Mouse (Mus musculus) frontal cortex, adult 2 months (tissue): Measurements from ENCODE around the gene Trim80. TPM values are rescaled to one million over a fixed set of nuclear protein-coding genes. Genes with fewer than 3 reads are reported as not detected.
A peak's percentile ranks its signal among the peaks of the same experiment; 100 is the strongest.
"Not testable (repeated sequence)": the region's sequence is repeated elsewhere in the genome, so short reads cannot be mapped to it uniquely, and the experiment has no call there.

Experiments used
- DNase-seq, 2 experiments: peaks; one replicate each; pipeline ENCODE4 v3.0.0; 2022; ENCODE audit warnings: low spot score in 1 of 2; ENCODE audit errors: extremely low spot score in 1 of 2
- polyA plus RNA-seq: library from polyadenylated mRNA; depleted of rRNA; stranded (reverse); fragments of >200 nt; gene quantifications from 2 replicates; pipeline ENCODE4 v1.2.3, GENCODE M21; 2012

The Trim80 gene
- polyA plus RNA-seq, 1 experiment = 0.06 TPM

DNA sequence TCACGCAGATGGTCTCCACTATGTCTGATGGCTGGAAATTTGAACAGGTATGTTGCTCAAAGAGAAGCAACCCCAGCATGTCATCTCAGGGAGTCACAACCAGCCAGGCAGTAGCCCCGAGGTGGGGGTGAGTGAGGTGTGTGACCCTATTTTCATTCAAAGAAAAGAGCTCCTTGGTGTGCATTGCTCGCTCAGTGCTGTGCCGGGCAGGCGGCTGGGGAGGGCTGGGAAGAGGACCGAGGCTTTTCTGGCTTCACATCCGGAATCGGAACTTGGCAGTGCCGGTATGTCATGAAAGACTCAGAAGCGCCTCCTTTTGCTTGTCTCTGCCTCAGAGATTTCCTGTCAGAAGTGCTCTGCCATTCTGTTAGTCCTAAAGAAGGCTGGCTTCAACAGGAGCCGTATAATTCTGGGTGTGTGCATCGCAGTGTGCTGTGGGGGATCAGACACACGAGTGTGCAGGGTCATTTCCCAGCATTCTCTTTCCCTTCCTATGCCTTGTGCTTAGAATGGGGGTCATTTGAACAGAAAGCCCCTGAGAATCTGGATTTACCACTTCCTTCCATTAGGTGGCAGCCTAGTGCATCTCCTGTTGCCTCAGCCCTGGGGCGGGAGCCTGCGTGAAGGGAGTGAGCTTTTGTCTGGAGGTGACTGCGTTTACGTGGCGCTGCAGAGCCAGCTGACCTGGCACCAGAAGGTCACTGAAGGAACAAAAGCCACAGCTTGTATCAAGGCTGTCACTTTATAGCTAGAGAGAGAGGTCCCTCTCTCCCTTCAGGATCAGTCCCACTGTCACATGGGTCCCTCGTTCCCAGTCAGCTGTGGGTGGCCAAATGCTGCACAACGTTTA, 12.6 kb upstream of the Trim80 start:
- DNase-seq = peak; percentile 70 to 88

DNA sequence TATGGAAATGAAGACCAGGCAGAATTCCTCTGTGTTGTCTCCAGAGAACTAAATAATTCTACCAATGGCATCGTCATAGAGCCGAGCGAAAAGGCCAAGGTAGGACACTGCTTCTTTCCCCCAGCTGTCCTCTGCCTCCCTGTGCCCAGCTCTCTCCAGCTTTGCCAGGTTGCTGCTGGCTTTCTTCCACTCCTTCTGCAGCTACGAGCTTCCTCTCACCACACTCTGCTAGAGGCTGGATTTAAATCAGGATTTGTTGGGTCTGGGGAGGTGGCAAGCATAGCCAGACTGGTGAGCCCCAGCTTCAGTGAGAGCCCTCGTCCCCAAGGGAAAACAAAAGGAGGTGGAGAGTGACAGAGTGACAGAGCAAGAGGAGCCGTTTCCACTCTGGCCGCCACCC, 11.0 kb upstream of the Trim80 start:
- peak in 1 of 2 experiments; percentile 59 for DNase-seq

DNA sequence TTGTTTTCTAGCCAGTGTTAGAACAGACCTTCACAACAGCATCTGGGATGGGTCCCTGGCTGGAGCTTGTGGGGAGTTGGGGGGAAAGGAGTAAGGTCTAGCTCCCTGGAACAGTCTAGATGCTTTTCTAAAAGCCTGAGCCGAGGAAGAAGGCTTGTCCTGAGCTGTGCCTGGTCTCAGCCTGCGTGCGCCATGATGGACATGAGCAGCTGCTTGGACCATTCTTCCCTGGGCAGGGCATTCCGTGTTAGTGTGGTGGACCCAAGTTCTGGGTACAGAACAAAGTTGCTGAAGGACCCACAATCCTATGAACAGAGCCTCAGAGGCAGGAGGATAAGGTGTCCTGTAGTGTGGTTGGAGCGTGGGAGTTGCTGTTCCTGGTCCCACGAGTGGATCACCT, 9.8 kb upstream of the Trim80 start:
- no peak for DNase-seq

- DNase-seq = no peak
These were observed 7.5 kb upstream of the Trim80 start for GRCm38 (mm10) chr11:115432814-115433213.

- no peak for DNase-seq
These were observed 7.0 kb upstream of the Trim80 start for GRCm38 (mm10) chr11:115433342-115433741.

DNA sequence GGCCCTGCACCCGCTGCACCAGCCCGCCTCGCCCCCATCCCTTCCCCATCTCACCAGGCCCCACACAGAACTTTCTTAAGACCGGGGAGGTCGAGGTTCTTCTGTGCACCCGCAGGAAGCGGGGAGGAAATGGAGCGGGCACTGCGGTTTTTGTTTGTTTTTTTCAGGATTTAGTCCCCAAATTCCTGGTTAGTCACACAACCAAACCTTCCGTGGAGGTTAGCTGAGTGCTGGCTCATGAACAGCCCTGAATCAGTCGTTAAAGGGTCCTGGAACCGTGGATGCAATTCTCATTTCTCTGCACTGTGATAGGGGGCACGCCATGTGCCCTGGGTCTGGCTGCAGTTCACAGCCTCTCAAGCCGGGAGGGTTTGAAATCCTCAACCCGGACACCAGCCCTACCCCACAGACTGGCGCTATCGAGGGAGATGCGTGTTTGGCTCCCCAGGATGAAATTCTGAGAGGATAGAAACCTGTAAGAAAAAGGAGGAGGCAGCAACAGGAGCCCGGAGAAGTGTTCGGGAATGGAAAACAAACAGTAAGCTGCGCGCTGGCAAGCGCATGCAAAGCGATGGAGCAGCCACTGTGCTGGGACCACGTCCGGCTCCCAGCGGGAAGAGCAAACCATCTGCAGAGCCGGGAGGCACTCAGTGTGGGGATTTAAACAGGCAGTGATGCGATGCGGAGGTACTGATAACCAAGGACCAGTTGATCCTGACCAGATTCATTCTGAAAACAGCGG, 4.6 kb upstream of the Trim80 start:
- DNase-seq = no peak

DNA sequence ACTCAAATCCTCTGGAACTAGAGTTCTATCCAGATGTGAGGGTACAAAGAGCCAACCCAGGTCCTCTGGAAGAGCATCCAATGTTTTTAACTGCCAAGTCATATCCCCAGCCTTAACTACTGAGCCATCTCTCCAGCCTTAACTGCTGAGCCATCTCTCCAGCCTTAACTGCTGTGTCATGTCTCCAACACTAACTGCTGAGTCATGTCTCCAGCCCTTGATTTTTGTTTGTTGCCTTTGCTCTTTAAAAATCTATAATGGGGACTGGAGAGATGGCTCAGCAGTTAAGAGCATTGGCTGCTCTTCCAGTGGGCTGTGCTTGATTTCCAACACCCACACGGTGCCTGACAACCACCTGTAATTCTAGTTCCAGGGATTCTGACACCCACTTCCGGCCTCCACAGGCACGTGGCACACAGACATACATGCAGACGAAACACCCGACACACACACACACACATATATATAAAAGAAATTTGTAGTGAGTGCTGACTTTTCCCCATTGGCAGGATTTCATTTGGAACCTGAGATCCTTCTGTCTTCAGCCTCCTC, 2.7 kb upstream of the Trim80 start:
- DNase-seq = peak in 1 of 2 experiments; percentile 42

- DNase-seq = no peak
These were observed 1.0 kb upstream of the Trim80 start for GRCm38 (mm10) chr11:115439326-115439725.

- DNase-seq = no peak
These were observed 1.1 kb downstream of the Trim80 start for GRCm38 (mm10) chr11:115441417-115441816.

DNA sequence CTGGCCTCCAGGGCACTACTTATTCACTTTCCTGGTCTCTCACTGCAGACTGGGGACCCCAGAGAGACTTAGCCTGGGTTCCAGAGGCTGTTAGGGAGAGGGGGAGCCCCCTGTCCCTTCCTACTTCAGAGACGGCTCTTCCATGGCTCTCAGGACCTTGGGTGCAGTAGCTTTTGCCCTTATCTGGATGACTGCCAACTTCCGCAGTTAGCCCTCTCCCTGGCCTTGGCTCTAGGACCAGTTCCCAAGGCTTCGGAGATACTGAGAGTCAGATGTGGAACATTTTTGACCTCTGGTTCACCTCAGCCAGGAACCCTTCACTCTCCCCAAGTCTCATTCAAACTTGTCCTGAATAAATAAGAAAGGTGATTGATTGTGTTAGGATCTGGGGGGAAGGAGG, 6.6 kb downstream of the Trim80 start:
- no peak for DNase-seq

GRCm38 (mm10) chr11:115447321-115447885, 7.1 kb downstream of the Trim80 start:
- DNase-seq = no peak

DNA sequence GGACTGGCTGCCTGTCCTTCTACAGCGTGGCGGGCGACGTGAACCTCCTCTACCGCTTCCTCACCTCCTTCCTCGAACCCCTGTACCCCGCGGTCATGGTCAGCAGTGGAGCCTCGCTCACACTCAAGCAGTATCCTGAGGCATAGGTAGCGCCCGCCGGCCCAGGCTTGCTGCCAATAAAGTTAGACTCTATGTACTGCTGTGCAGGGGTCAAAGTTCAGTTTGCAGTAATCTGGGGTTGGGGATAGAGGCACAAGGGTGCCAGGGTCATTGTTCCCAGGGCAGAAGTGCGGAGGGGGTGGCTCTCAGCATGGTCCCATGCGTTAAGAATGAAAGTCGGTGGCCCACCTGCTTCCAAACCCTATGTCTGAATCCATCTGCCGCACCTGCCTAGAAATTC, 7.7 kb downstream of the Trim80 start:
- DNase-seq = no peak

GRCm38 (mm10) chr11:115448998-115449397, 8.7 kb downstream of the Trim80 start:
- DNase-seq = no peak

DNA sequence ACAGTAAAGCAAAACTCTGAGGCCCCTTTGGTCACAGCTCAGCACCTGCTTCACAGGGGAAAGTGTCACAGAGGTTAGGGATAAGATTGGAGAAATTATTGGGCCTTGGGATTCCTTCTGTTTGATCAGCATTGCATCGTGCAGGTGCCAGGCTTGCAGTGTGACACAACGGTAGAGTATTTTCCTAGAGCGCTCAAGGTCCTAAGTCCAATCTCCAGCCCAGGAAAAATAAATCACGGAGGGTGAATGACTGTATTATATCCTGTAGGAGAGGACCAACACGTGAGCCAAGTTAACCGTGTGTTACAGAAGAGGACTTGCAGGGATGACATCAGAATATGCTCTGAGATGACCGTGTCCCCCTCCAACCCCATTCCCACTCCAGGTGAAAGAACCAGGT, 9.8 kb downstream of the Trim80 start:
- no peak for DNase-seq

- no peak for DNase-seq
These were observed 11.5 kb downstream of the Trim80 start for GRCm38 (mm10) chr11:115451781-115452241.

DNA sequence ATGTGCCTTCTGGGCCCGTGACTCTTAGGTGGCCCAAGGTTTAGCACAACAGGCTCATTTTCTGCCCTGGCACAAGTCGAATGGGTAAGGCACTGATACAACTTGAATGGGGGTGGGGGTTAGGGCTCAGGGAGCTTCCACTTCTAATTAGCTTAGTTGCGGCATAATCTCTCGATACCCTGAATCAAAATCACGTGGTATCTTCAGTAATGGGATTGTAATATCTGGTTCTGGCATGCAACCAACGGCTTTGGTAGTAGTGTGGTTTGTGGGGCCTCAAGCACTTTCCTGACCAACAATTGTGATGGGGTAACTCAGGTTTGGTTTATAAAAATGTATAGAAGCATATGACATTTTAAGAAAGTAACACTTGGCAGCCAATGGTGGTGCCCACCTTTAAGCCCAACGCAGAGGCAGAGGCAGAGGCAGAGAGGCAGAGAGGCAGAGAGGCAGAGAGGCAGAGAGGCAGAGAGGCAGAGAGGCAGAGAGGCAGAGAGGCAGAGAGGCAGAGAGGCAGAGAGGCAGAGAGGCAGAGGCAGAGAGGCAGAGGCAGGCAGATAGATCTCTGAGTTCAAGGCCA, 12.0 kb downstream of the Trim80 start:
- DNase-seq = no peak

DNA sequence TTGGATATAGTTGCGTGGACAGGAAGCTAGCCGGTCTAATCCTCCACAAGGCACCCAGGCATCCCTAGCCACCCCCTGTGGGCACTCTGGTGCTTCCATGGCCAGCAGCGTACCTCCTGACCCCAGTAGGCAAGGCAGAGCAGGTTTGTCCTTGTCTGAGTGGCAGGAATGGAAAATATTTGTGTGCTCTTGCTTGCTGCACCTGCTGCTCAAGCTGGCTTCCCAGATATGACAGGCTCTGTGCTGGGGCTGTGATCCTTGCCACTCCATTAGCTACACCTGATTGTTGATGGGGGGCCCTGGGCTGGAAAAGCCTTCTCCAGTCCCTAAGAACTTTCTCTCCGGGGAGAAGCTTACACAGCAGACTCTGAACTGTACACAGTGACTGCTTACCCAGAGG, 13.0 kb downstream of the Trim80 start:
- DNase-seq = no peak

DNA sequence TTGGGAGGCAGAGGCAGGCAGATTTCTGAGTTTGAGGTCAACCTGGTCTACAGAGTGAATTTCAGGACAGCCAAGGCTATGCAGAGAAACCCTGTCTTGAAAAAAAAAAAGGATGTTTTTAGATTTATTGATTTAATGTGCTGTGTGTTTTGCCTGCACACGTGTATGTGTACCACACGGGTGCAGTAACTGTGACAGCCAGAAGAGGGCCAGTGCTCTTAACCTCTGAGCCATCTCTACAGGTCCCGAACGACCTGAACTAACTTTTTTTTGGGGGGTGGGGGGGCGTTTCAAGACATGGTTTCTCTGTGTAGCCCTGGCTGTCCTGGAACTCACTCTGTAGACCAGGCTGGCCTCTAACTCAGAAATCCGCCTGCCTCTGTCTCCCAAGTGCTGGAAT, 14.5 kb downstream of the Trim80 start:
- not testable (repeated sequence) for DNase-seq

- no peak for DNase-seq
These were observed 15.3 kb downstream of the Trim80 start for GRCm38 (mm10) chr11:115455619-115456018.

DNA sequence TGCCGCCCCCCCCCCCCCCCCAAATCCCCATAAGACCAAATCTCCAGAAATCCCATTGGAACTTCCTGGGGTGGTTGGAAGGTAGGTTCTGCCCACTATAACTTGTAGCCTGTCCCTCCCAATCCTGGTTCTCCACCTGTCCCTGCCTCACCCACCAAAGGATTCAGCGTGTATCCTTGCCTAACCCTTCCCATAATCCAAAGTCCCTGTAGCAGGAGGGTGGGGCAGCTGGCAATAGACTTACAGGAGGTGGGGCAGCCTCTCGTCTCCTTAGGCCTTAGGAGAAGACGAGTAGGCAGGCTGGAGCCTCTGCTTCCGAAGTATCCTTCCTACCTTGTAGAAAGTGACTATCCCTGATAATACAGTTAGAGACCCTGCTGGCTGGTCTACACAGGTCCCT, 15.8 kb downstream of the Trim80 start:
- DNase-seq = no peak

- no peak for DNase-seq
These were observed 17.1 kb downstream of the Trim80 start for GRCm38 (mm10) chr11:115457405-115457804.
